Mouse (Mus musculus): ENCODE results near the gene Rsrp1. TPM values are rescaled to one million over a fixed set of nuclear protein-coding genes. Genes with fewer than 3 reads are reported as not detected.

Rsrp1 gene
- polyA plus RNA-seq, 1 experiment from 2014 or later: 375 TPM

DNA sequence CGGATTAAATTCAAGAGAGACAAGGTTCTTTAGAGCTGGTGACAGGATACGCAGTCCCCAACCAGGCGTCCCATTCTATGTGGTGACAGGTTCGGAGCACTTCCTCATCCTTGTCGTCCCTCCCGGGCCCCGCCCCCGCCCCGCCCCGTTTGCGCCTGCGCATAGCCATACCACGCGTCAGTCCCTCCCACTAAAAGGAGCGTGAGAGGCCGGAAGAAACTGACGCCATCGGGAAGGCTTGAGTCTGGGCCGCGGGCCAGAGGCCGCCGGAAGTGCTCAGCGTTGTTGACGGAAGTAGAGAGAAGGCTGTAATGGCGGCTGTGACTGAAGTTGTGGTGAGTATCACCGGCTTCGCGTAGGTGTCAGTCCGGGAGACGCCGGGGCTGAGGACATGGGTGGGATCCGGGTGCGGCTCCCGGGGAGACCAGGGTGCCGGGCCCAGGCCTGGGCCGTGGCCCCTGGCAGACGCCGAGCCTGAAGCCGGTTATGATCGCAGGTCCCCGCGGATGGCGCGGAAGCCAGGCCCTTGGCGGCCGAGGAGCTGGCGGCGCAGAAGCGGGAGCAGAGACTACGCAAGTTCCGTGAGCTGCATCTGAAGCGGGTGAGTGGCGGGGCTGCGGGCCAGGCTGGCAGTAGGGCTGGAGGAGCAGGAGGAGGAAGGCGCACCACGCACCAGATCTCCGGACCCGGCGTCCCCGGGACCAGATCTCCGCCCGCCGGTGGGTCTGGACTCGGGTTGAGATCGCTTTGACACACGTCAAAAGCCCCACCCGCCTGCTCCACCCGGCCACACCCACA lies 7.5 kb downstream of the Rsrp1 start, which contains the start of gene Syf2:
TSS of gene Syf2 (plus strand) at position 215 of the 798 bp plus-strand sequence.
- peak within 1 kb of the TSS; percentile 90 for H3K27ac ChIP-seq
- under 1% methylated on average over 68 of the region's 68 CpGs for WGBS
- H3K4me3 ChIP-seq (replicated peaks; ENCODE audit: low read depth, low read length): peak within 1 kb of the TSS; percentile 96
- H3K9me3 ChIP-seq (replicated peaks; ENCODE audit: low read length): no peaks in the 10 kb centered on the region
- ATAC-seq (replicated peaks; ENCODE audit: low FRiP score, low read depth) (peak; percentile 92), DNase-seq (ENCODE audit: low spot score) (peak; percentile 98)
- peaks cover 45% of the 10 kb centered on the region for H3K36me3 ChIP-seq (ENCODE audit: insufficient read depth, low read length)
- TF ChIP-seq CTCF (IDR thresholded peaks at IDR 0.05; ENCODE audit: low read depth): no peak
- no peaks in the 10 kb centered on the region for H3K27me3 ChIP-seq (ENCODE audit: insufficient read depth, low read length)
- peak within 1 kb of the TSS; percentile 93 for H3K9ac ChIP-seq (ENCODE audit: low read depth, low read length)
- H3K4me1 ChIP-seq (replicated peaks; ENCODE audit: insufficient read depth, low read length): peaks cover 9% of the 10 kb centered on the region
- H3K4me2 ChIP-seq (ENCODE audit: low read length): peak within 1 kb of the TSS; percentile 80

DNA sequence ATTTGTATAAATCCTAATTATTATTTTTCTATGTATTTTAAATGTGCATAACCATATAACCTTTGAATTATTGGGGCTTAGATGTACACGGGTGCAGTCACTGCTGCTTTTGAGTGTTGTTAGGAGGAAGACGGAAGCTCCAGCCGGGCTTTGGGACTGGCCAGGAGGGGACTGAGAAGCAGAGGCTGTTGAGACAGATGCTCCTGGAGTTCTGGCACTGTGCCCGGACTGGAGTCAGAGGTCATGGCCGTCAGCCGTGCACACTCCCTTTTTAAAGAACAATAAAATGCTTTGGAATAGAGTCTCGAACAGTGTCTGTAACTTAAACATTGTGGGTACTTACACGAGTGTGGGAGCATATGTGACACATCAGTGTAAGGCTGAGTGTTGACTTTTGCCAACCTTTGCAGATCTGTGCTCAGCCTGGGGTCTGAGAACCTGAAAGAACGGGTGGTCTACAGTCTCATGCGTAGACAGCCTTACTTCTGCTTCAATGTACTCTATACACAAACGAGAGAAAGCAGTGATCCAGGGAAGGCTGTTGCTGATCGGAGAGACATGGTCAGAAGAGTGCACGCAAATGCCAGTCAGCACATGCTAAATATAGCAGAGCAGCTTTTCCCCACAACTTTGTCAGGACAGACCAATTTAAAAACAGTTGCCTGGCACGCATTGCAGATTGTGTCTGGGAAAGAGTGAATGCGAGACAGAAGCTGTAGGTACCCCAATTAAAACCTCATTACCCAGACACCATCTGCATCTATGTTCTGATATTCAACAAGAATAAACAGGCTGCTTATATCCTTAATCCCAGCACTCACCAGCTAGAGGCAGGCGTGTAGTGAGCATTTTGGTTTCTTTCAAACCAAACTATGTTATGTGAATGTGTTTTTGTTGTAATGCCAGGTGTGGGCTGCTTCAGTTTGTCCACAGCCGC lies 14.1 kb downstream of the Rsrp1 start:
- H3K4me1 ChIP-seq (replicated peaks; ENCODE audit: insufficient read depth, low read length): no peaks in the 10 kb centered on the region
- no peak overlapping the region for H3K4me3 ChIP-seq (replicated peaks; ENCODE audit: low read depth, low read length)
- DNase-seq (ENCODE audit: low spot score) (no peak), ATAC-seq (replicated peaks; ENCODE audit: low FRiP score, low read depth) (no peak)
- no peaks in the 10 kb centered on the region for H3K9me3 ChIP-seq (replicated peaks; ENCODE audit: low read length)
- no peaks in the 10 kb centered on the region for H3K27me3 ChIP-seq (ENCODE audit: insufficient read depth, low read length)
- no peak overlapping the region for H3K4me2 ChIP-seq (ENCODE audit: low read length)
- 37% methylated on average over 17 of the region's 17 CpGs for WGBS
- H3K9ac ChIP-seq (ENCODE audit: low read depth, low read length): no peak overlapping the region
- peaks cover 31% of the 10 kb centered on the region for H3K36me3 ChIP-seq (ENCODE audit: insufficient read depth, low read length)
- no peak for TF ChIP-seq CTCF (IDR thresholded peaks at IDR 0.05; ENCODE audit: low read depth)
- no peak overlapping the region for H3K27ac ChIP-seq

DNA sequence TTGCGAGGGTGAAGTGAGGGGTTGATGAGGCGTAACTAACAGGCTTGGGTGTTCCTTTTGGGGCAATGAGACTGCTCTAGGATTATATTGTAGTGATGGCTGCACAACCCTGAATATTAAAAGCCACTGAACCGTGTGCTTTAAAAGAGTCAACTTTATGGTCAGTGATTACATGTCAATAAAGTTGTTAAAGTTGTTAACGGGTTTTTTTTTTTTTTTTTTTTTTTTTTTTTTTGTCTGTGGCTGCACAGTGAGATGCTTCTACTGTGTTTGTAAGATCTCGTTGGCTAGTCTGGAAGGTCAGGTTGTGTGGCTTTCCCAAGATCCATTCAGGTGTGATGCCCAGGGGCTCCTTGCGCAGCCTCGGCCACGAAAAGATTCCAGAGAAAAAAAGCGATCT lies 16.5 kb downstream of the Rsrp1 start:
- Histone ChIP-seq H3K9me3 (replicated peaks; ENCODE audit: low read length) (no peaks in the 10 kb centered on the region), H3K27ac (no peak overlapping the region), H3K4me3 (replicated peaks; ENCODE audit: low read depth, low read length) (0 out of 2 replicates have a peak overlapping the region, but pooled peaks have one; percentile 5), H3K9ac (ENCODE audit: low read depth, low read length) (no peak overlapping the region), H3K27me3 (ENCODE audit: insufficient read depth, low read length) (no peaks in the 10 kb centered on the region), H3K4me2 (ENCODE audit: low read length) (peak overlapping the region; percentile 47), H3K36me3 (ENCODE audit: insufficient read depth, low read length) (peaks cover 19% of the 10 kb centered on the region), H3K4me1 (replicated peaks; ENCODE audit: insufficient read depth, low read length) (no peaks in the 10 kb centered on the region)
- WGBS: 26% methylated on average over 9 of the region's 9 CpGs
- DNase-seq (ENCODE audit: low spot score): no peak
- no peak for TF ChIP-seq CTCF (IDR thresholded peaks at IDR 0.05; ENCODE audit: low read depth)
- ATAC-seq (replicated peaks; ENCODE audit: low FRiP score, low read depth): no peak

DNA sequence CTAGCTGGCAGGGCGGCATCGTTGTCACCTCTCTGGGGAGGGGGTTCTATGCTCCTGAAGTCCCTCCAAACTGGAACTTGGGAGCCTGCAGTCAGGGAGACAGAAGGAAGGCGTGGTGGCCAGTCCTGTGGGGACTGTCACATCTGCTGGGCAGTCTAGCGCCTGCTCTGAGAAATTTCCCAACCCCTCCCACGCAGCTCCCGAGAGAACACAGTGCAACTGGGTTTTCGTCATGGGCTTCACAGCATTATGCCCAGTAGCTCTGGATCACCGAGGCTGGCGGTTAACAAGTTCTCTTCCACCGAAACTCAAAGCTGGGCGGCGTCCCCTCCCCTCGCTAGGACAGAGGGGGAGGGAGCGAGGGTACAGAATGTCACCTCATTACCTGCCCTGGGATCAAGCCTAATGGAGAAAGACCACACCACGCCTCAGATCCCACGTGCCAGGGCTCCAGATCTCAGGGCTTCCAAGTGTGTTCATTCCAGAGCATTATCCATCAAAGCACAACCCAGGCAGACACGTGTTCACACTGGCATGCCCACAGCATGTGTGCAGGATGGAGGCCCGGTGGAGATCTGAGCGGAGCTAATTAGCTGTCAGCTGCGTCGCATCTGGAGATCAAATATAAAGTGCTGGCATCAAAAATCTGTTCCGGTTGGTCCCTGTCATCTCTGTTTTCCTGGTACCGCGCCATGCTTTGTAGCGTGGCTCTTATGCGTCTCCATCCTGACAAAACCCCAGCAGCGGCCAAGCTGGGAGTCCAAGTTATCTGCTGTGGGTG lies 20.6 kb downstream of the Rsrp1 start:
- Histone ChIP-seq H3K4me1 (replicated peaks; ENCODE audit: insufficient read depth, low read length) (no peaks in the 10 kb centered on the region; the same call in 1 of the 2 replicates), H3K4me3 (replicated peaks; ENCODE audit: low read depth, low read length) (no peak overlapping the region), H3K36me3 (ENCODE audit: insufficient read depth, low read length) (no peaks in the 10 kb centered on the region), H3K27me3 (ENCODE audit: insufficient read depth, low read length) (no peaks in the 10 kb centered on the region), H3K9ac (ENCODE audit: low read depth, low read length) (no peak overlapping the region), H3K9me3 (replicated peaks; ENCODE audit: low read length) (no peaks in the 10 kb centered on the region), H3K27ac (no peak overlapping the region), H3K4me2 (ENCODE audit: low read length) (no peak overlapping the region)
- TF ChIP-seq CTCF (IDR thresholded peaks at IDR 0.05; ENCODE audit: low read depth): no peak
- no peak for DNase-seq (ENCODE audit: low spot score)
- no peak for ATAC-seq (replicated peaks; ENCODE audit: low FRiP score, low read depth)
- 44% methylated on average over 27 of the region's 27 CpGs for WGBS

DNA sequence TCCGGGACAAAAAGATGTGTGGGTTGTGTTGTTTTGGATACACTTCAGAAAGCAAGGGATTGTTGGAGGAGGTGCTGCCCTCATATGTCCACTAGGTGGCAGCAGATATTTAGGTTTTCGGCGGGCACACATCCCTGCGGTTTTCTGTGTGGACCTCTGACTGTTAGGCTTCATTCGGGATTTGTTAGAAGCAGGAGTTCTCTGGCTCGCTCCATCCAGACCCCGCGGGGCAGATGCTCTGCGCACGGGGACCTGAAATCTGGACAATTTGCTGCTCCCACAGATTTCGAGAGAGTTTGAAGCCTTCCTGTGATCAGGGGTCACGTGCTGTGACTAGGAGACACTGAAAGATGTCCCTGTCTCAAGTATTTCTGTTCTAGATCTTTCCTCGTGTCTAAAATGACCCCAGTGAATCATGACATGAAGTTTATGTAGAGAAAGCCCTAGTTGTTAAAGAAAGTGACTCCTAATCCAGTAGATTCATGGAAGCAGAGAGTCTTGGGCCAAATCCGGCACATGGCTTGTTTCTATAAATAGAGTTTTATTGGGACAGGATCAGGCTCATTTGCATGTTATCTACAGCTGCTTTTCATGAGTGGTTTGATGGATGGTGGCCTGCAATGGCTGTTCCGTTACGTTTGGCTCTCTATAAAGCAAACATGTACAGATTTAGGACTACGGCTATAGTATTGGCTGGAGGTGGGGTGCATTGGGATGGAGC lies 22.8 kb downstream of the Rsrp1 start:
- no peak for ATAC-seq (replicated peaks; ENCODE audit: low FRiP score, low read depth)
- TF ChIP-seq CTCF (IDR thresholded peaks at IDR 0.05; ENCODE audit: low read depth): peak; percentile 93

More for the DNA sequence above, 22.8 kb downstream of the Rsrp1 start:
- H3K36me3 ChIP-seq (ENCODE audit: insufficient read depth, low read length): no peaks in the 10 kb centered on the region
- no peaks in the 10 kb centered on the region for H3K27me3 ChIP-seq (ENCODE audit: insufficient read depth, low read length)
- WGBS: 8% methylated on average over 17 of the region's 17 CpGs
- no peak overlapping the region for H3K27ac ChIP-seq
- H3K4me3 ChIP-seq (replicated peaks; ENCODE audit: low read depth, low read length): no peak overlapping the region
- no peak overlapping the region for H3K9ac ChIP-seq (ENCODE audit: low read depth, low read length)
- peak overlapping the region; percentile 40; the same call in 1 of the 2 replicates for H3K4me2 ChIP-seq (ENCODE audit: low read length)
- no peaks in the 10 kb centered on the region for H3K9me3 ChIP-seq (replicated peaks; ENCODE audit: low read length)
- peak; percentile 92 for DNase-seq (ENCODE audit: low spot score)
- H3K4me1 ChIP-seq (replicated peaks; ENCODE audit: insufficient read depth, low read length): no peaks in the 10 kb centered on the region; the same call in 1 of the 2 replicates

All from kidney, postnatal 0 days (tissue).